Mouse (Mus musculus) cerebellum, adult 2 months (tissue): ENCODE data around the gene Eya2.

Source experiments
- CTCF ChIP-seq: fragments of 200-500 bp; IDR thresholded peaks from 2 replicates; pipeline ENCODE4 v1.5.1; 2011; ENCODE audit warnings: low read depth, mild to moderate bottlenecking, control low read depth, low read length, moderate library complexity, borderline replicate concordance; ENCODE audit not compliant: insufficient read depth
- POLR2A ChIP-seq: fragments of 200-500 bp; IDR thresholded peaks from 2 replicates; pipeline ENCODE4 v1.6.1; 2011; ENCODE audit warnings: low read length, control low read depth, borderline replicate concordance; ENCODE audit not compliant: insufficient read depth

DNA sequence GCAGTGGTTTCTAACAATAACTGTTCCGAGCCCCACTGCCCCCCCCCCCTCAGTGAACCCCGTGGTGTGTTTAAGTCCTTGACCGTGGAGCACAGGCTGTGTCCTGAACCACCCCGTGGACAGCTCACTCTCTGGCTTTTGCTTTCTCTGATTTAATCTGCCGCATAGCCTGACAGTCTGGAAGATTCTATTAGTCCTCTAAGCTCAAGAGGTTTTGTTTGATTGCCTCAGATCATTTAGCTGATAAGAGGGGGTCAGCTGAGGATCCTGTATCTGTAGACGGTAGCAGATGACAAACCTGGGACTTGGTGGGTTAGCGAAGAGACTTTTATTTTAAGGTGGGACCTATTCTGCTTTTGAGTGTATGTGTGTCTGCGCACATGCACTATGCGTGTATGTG is 59.3 kb downstream of the Eya2 start:
- TF ChIP-seq CTCF (no peak), POLR2A (no peak)
